Mouse (Mus musculus) kidney, adult 2 months (tissue): ENCODE results near the gene Dnajb4. TPM values are rescaled to one million over a fixed set of nuclear protein-coding genes. Genes with fewer than 3 reads are reported as not detected.
"Not testable (repeated sequence)": the region's sequence is repeated elsewhere in the genome, so short reads cannot be mapped to it uniquely, and the experiment has no call there.

Experiments
- DNase-seq: peaks from one replicate; pipeline ENCODE4 v3.0.0; 2021
- H3K27ac ChIP-seq: fragments of 200-500 bp; 2 replicates; pipeline ENCODE4 v1.5.1; 2012; ENCODE audit warnings: low read depth, low read length, control low read depth, inconsistent platforms; ENCODE audit not compliant: insufficient read depth
- H3K27me3 ChIP-seq: fragments of 200-500 bp; replicated peaks from 2 replicates; pipeline ENCODE4 v1.6.1; 2012; ENCODE audit warnings: mild to moderate bottlenecking, moderate library complexity, low read length, inconsistent platforms; ENCODE audit not compliant: control insufficient read depth, insufficient read depth
- H3K36me3 ChIP-seq: fragments of 200-500 bp; 2 replicates; pipeline ENCODE4 v1.6.1; 2012; ENCODE audit warnings: mild to moderate bottlenecking, moderate library complexity, low read length, inconsistent platforms; ENCODE audit not compliant: control insufficient read depth, insufficient read depth
- H3K4me1 ChIP-seq: fragments of 200-500 bp; 2 replicates; pipeline ENCODE4 v1.6.1; 2011; ENCODE audit warnings: low read length; ENCODE audit not compliant: control insufficient read depth, insufficient read depth
- H3K4me3 ChIP-seq: fragments of 200-500 bp; 2 replicates; pipeline ENCODE4 v1.5.1; 2011; ENCODE audit warnings: mild to moderate bottlenecking, low read depth, low read length, control low read depth; ENCODE audit not compliant: insufficient read depth
- CTCF ChIP-seq: fragments of 200-500 bp; conservative IDR thresholded peaks from 2 replicates; pipeline ENCODE4 v1.5.1; 2011; ENCODE audit warnings: low read depth, mild to moderate bottlenecking, control low read depth, low read length, moderate library complexity, mixed read lengths; ENCODE audit not compliant: insufficient read depth, insufficient read length
- POLR2A ChIP-seq: fragments of 200-500 bp; IDR thresholded peaks from one replicate; pipeline ENCODE4 v1.6.1; 2011; ENCODE audit warnings: low read depth, low read length, control low read depth
- WGBS: fragments of 180-500 bp; shearing (Covaris S2); methylation state at CpG from one replicate; pipeline ENCODE4 v1.1.7; 2018; 5-methylcytosine and 5-hydroxymethylcytosine counted together
- polyA plus RNA-seq: library from polyadenylated mRNA; depleted of rRNA; stranded (reverse); fragments of >200 nt; gene quantifications from 2 replicates; pipeline ENCODE4 v1.2.3, GENCODE M21; 2012

Gene Dnajb4
- polyA plus RNA-seq, 1 experiment = 9.8 TPM

DNA sequence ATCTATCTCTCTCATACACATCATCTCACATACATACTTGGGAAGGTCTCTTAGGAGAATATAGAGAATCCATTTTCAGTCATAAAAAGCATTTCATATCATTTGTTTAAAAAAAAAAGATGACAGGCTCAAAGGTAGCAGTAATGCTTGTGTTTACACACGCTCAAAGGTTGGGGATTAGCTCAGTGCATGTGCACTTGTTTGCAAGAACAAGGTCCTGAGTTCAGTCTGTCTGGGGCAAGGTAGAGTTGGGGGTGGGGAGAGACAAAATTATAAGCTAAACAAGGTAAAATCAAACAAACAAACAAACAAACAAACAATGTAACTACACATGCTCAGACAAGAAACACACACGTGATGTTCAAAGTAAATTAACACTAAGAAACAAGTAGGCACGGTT, 8.9 kb downstream of the Dnajb4 start:
- Histone ChIP-seq H3K27ac (no peak overlapping the region), H3K27me3 (no peaks in the 10 kb centered on the region), H3K4me1 (0 out of 2 replicates have a peak, but pooled peaks cover 2% of the 10 kb centered on the region), H3K36me3 (no peaks in the 10 kb centered on the region), H3K4me3 (no peak overlapping the region)
- TF ChIP-seq POLR2A (no peak), CTCF (no peak)
- no peak for DNase-seq
- WGBS = 81% methylated on average over 3 of the region's 3 CpGs

DNA sequence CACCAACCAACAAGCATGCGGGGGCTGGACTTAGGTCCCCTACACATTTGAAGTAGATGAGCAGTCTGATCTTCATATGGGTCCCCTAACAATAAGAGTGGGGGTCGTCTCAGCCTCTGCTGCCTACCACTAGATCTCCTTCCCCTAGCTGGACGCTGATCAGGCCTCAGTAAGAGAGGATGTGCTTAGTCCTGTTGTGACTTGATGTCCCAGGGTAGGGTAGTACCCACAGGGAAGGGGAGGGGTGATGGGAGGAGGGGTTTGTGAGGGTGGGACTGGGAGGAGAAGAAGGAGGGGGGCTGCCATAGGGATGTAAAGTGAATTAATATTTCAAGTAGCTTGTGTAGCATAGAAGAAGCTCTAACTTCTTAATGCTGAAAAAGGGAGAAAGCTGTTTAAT, 11.0 kb downstream of the Dnajb4 start:
- DNase-seq = no peak
- 79% methylated on average over 3 of the region's 3 CpGs for WGBS
- Histone ChIP-seq H3K27me3 (no peaks in the 10 kb centered on the region), H3K36me3 (no peaks in the 10 kb centered on the region), H3K27ac (no peak overlapping the region), H3K4me1 (0 out of 2 replicates have a peak, but pooled peaks cover 2% of the 10 kb centered on the region), H3K4me3 (no peak overlapping the region)
- TF ChIP-seq POLR2A = no peak
- TF ChIP-seq CTCF = no peak

DNA sequence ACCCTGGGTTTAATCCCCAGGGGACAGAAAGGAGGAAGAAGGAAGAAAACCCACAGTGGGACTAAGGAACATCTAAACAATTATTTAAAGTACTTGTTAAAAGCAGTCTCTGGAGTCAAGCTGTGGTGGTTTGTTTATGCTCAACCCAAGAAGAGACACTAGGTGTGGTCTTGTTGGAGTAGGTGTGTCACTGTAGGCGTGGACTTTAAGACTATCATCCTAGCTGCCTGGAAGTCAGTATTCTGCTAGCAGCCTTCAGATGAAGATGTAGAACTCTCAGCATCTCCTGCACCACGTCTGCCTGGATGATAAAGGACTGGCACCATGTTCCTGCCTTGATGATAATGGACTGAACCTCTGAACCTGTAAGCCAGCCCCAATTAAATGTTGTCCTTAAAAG, 12.9 kb downstream of the Dnajb4 start:
- not testable (repeated sequence) for H3K27me3 ChIP-seq, H3K36me3 ChIP-seq, DNase-seq, H3K4me3 ChIP-seq, H3K27ac ChIP-seq, H3K4me1 ChIP-seq
- 70% methylated on average over 2 of the region's 2 CpGs for WGBS

DNA sequence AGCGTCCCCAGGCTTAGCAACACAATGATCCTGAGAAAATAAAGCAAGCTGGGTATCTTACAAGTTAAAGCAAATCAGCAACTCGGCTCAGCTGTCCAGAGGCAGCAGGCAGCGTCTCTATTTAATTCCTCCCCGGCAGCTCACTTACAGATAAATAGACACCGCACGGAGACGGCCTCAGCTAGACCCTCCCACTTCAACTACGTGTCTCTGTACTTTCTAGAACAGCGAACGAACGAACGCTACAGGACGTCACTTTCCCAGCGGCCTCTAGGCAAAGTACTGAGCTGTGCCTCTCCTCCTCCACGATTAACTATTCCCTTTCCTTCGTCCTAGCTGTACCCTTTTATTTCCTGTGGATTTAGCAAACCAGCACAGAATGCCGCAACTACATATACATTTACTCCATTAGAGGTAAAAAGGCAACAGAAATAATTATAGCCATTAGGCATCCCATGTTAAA, 16.4 kb downstream of the Dnajb4 start:
- Histone ChIP-seq H3K4me1 (peaks cover 12% of the 10 kb centered on the region), H3K27me3 (no peaks in the 10 kb centered on the region), H3K27ac (peak overlapping the region; percentile 77), H3K36me3 (no peaks in the 10 kb centered on the region), H3K4me3 (peak overlapping the region; percentile 56)
- TF ChIP-seq POLR2A = peak; percentile 67
- no peak for TF ChIP-seq CTCF
- peak; percentile 96 for DNase-seq
- 1% methylated on average over 17 of the region's 17 CpGs for WGBS

DNA sequence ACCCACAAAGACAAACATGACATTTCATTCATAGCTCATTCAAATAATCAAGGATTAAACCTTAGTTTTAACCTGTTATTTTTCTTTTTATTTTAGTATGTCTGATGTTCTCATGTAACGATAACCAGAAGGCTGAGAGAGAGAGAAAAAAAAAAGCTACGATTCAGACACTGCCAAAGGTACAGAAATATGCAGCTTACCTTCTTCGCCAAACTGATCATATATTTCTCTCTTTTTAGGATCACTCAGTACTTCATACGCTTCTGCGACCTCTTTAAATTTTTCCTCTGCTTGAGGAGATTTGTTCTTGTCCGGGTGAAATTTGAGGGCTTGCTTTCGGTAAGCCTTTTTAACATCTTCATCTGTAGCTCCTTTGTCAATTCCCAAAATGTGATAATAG, 16.9 kb downstream of the Dnajb4 start:
- DNase-seq = no peak
- peak overlapping the region; percentile 77 for H3K27ac ChIP-seq
- peaks cover 14% of the 10 kb centered on the region for H3K4me1 ChIP-seq
- H3K36me3 ChIP-seq = no peaks in the 10 kb centered on the region
- TF ChIP-seq CTCF = no peak
- no peak for TF ChIP-seq POLR2A
- WGBS = 1% methylated on average over 7 of the region's 7 CpGs
- no peaks in the 10 kb centered on the region for H3K27me3 ChIP-seq
- peak overlapping the region; percentile 56 for H3K4me3 ChIP-seq

DNA sequence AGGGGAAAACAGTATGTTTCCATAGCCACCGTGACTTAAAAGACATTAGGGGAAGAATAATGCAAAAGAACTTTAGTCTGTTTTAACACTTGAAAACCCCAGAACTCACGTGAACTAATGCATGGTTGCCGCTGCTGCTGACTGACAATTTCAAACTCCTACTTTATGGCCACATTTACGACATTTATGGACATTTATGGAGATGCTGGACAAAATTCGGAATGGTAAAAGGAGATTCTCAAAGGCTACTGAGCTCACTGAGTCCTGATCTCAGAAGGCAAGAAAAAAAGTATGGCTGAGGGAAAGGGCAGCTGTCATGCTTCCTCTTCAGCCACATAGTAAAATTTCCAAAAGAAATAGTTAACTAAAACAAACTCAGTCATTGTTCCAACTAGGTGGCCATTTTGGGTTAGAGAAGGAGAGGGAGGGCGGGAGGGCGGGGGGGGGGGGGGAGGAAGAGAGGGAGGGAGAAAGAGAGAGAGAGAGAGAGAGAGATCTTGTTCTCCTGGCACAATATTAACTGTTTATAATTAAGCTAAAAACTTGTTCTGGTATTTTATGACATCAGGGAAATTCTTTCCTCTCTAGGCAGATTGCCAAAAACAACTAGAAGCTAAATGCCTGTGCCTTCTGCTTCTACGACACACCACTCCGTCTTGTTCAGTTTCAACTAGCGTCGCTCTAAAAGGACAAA, 17.7 kb downstream of the Dnajb4 start:
- peaks cover 14% of the 10 kb centered on the region for H3K4me1 ChIP-seq
- no peaks in the 10 kb centered on the region for H3K27me3 ChIP-seq
- H3K27ac ChIP-seq = peak overlapping the region; percentile 93
- TF ChIP-seq CTCF (no peak), POLR2A (no peak)
- peak overlapping the region; percentile 37 for H3K4me3 ChIP-seq
- peak; percentile 90 for DNase-seq
- WGBS = under 1% methylated on average over 11 of the region's 11 CpGs
- no peaks in the 10 kb centered on the region for H3K36me3 ChIP-seq

DNA sequence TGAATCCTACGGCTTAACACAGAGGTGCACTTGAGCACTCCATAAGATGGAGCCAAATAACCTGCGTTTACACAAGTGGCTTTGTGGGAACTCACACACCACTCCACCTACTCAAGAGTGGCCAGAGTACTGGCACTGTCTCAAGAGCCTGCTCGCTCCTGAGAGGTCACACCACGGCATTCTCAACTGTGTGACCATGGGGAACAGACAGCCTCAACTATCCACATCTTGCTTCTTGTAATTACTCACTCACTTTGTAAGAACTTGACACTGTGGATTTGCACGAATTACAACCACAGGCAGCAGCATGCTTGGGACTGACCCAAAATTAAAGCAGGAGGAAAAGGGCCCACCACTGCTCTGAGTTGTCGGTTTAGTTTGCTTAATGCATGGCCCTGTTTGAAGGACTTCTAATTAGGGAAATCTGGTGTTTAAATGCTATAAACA, 18.3 kb downstream of the Dnajb4 start:
- Histone ChIP-seq H3K36me3 (no peaks in the 10 kb centered on the region), H3K27ac (peak overlapping the region; percentile 93), H3K4me1 (peaks cover 14% of the 10 kb centered on the region), H3K4me3 (peak overlapping the region; percentile 37), H3K27me3 (no peaks in the 10 kb centered on the region)
- TF ChIP-seq CTCF (peak; percentile 12; the same call in 1 of the 2 replicates), POLR2A (no peak)
- 1% methylated on average over 6 of the region's 6 CpGs for WGBS
- peak; percentile 76 for DNase-seq
